Mouse (Mus musculus): Measurements from ENCODE around the gene Ddb2.

Gene Ddb2

GRCm38 (mm10) chr2:91183711-91184405 lies 52.9 kb downstream of the Ddb2 start, which contains the start of gene Madd:
Madd (minus strand) TSS chr2:91183837.
- peak; percentile 67 for DNase-seq

DNA sequence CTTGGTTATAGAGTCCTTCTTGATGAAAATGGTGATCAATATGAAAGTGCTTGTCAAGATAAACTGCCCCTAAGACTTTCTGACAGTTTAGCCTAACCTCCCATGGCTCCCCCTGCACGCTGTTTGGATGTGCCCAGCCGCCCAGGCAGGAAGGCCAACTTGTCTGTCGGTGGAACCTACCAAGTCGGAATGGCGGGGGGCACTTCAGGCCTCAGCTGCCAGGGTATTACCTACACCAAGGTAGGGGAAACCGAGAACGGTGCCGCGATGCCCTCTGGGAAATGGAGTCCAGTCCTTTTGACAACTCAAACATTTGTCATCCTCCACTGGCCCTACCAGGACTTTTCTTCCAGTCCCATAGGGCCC lies 53.7 kb downstream of the Ddb2 start:
- peak; percentile 94 for DNase-seq

DNA sequence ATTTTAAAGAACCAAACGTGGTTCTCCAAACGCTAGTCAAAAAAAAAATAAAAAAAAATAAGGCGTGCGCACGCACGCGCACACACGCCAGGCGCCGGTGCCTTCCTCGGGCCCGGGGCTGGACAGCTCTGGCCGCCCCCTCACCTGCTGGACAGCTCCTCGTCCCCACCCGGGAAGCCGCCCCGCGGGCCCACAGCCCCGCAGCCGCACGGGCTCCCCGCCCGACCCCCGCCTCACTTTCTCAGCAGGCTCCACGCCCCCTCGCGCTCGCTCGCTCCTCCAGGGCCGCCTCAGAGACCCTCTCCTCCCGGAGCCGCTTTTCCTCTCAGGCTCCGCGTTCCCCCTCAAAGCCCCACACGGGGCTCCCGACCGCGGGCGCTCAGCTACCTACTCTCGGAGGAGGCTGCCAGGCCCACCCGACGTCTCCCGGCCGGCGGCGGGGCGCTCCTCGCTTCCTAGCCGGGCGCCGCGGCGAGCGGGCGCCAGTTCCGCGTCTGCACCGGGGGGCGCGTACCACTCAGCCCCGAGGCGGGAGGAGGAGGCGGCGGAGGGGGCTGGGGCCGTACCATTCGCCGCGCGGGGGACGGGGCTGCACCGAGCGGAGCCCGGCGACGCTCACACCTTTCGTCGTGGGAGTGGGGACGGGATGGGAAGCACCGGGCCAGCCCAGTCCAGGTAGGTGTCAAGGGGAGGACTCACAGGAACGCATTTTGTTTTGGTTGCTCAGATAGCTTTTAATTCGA lies 54.2 kb downstream of the Ddb2 start:
- peak; percentile 77 for DNase-seq

GRCm38 (mm10) chr2:91182016-91182404 lies 54.8 kb downstream of the Ddb2 start:
- no peak for DNase-seq

- no peak for DNase-seq
Measured at GRCm38 (mm10) chr2:91180706-91181105, 56.1 kb downstream of the Ddb2 start.

GRCm38 (mm10) chr2:91179825-91180224 lies 57.0 kb downstream of the Ddb2 start:
- DNase-seq, result no peak

- DNase-seq, result no peak
Measured at GRCm38 (mm10) chr2:91176234-91176633, 60.5 kb downstream of the Ddb2 start.

DNA sequence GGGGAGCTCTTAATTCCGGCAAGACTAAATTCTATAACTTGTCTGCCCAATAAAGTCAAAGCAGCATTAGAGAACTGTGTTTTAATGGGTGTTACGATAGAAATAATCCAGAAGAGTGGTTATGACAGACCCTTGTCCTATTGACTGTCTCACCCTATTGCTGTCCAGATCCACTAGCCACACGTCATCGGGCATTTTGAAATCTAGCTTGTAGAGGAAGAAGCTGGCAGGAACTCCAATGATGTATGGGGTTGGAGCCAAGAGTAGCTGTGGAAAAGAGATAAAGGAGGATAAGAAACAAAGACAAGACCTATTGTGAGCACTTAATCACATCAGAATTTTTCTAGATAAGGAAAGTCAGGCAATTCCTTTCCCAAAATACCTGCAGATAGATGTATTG lies 61.3 kb downstream of the Ddb2 start:
- DNase-seq, result no peak

- no peak for DNase-seq
Measured at GRCm38 (mm10) chr2:91169587-91170322, 67.0 kb downstream of the Ddb2 start.

- DNase-seq, result no peak
Measured at GRCm38 (mm10) chr2:91167629-91168028, 69.2 kb downstream of the Ddb2 start.

GRCm38 (mm10) chr2:91164991-91165390 lies 71.8 kb downstream of the Ddb2 start:
- no peak for DNase-seq

- no peak for DNase-seq
Measured at GRCm38 (mm10) chr2:91163532-91163931, 73.2 kb downstream of the Ddb2 start.

DNA sequence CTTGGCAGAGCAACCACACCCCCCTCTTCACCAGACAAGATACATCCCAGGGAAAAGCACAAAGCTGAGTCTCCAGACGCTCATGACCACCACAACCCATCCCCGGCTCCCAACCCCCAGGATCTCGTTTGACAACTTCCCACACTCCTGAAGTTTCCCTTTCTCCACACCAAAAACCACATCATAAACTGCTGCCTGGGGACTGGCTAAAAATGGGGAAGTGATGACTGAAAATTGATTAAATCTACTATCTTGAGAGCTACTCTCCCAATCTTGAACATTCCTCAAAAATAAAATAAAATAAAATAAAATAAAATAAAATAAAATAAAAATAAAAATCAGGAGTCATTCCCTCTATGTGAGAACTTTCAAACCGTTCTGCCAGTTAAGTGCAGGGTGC lies 73.8 kb downstream of the Ddb2 start:
- no peak for DNase-seq

Data from lung, postnatal 14 days (tissue).